Mouse (Mus musculus) intestine, embryonic 16.5 days (tissue): ENCODE measurements around the gene Ankrd52. TPM values are rescaled to one million over a fixed set of nuclear protein-coding genes. Genes with fewer than 3 reads are reported as not detected.
"Not testable (repeated sequence)": the region's sequence is repeated elsewhere in the genome, so short reads cannot be mapped to it uniquely, and the experiment has no call there.

Experiments
- ATAC-seq: fragments of 200-750 bp; cut with Nextera tagmentation; 2 replicates; pipeline ENCODE4 v1.8.0; 2017; ENCODE audit warnings: moderate TSS enrichment, moderate library complexity
- H3K27ac ChIP-seq: fragments of 300-500 bp; sonication (generic); 2 replicates; pipeline ENCODE4 v1.5.1; 2014; ENCODE audit warnings: mild to moderate bottlenecking, low read length
- H3K27me3 ChIP-seq: fragments of 300-500 bp; sonication (generic); replicated peaks from 2 replicates; pipeline ENCODE4 v1.6.1; 2014; ENCODE audit warnings: low read length, control low read depth, mixed read lengths; ENCODE audit not compliant: control insufficient read depth, insufficient read depth
- H3K36me3 ChIP-seq: fragments of 300-500 bp; sonication (generic); 2 replicates; pipeline ENCODE4 v1.6.1; 2014; ENCODE audit warnings: low read length, control low read depth; ENCODE audit not compliant: control insufficient read depth, insufficient read depth
- H3K4me1 ChIP-seq: fragments of 300-500 bp; sonication (generic); 2 replicates; pipeline ENCODE4 v1.6.1; 2014; ENCODE audit warnings: low read length, control low read depth, mixed read lengths; ENCODE audit not compliant: control insufficient read depth, insufficient read depth
- H3K4me2 ChIP-seq: fragments of 300-500 bp; sonication (generic); 2 replicates; pipeline ENCODE4 v1.6.1; 2014; ENCODE audit warnings: low read depth, low read length, control low read depth
- H3K4me3 ChIP-seq: fragments of 300-500 bp; sonication (generic); 2 replicates; pipeline ENCODE4 v1.5.1; 2014; ENCODE audit warnings: mild to moderate bottlenecking, low read length
- H3K9ac ChIP-seq: fragments of 300-500 bp; sonication (generic); 2 replicates; pipeline ENCODE4 v1.6.1; 2014; ENCODE audit warnings: low read depth, low read length
- H3K9me3 ChIP-seq: fragments of 300-500 bp; sonication (generic); 2 replicates; pipeline ENCODE4 v1.6.1; 2016; ENCODE audit warnings: low read length, control low read depth; ENCODE audit not compliant: control insufficient read depth
- WGBS: fragments of 180-500 bp; shearing (Covaris S2); extraction: QIAGEN DNeasy Blood & Tissue Kit; methylation state at CpG from one replicate; pipeline ENCODE4 v1.1.7; 2014; 5-methylcytosine and 5-hydroxymethylcytosine counted together
- polyA plus RNA-seq: library from polyadenylated mRNA; unstranded; fragments of >200 nt; fragmentation: Nextera tagmentation; extraction: Ambion mirVana; gene quantifications from 2 replicates; pipeline ENCODE4 v1.2.1, GENCODE M21; 2015

Ankrd52 gene
- polyA plus RNA-seq: 6.7 and 7.2 TPM in 2 replicates

DNA sequence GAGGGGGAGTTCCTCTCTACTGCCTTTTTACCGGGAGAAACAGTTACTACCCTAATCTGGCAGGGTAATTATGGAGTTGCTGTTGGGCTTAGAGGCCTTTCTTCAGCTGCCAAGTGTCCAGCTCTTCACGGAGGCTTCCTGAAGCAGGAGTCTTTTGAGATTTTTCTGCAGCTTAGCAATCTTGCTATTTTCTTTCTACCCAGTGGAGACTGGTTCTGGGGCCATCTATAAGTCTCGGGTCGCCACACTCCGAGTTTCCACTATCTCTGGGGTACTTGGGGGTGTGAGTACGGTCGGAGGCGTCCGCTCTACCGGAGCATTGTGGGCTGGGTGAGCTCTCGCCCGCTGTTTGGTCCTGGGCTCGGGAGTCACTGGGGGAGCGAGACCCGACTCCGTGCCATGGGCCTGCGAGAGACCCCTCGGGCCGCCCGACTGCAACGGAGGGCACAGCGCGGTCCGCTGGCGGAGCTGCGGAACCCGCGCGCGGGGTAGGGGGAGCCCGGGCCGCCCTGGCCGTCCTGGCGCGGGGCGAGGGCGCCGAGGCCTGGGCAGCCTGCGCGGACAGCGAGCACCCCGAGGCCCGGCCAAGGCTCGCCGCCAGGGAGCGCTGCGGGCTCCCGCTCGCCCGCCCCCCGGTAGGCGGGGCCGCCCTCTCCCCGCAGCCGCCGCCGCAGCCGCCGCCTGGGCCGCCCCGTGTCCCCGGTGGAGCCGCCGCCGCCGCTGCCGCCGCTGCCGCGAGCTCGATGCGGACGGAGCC, at the start of gene Ankrd52:
TSS of gene Ankrd52 (plus strand) at position 661 of the 757 bp plus-strand sequence.
- Histone ChIP-seq H3K27me3 (no peaks in the 10 kb centered on the region), H3K27ac (peak within 1 kb of the TSS; percentile 93), H3K36me3 (peaks cover under 1% of the 10 kb centered on the region), H3K9me3 (no peaks in the 10 kb centered on the region), H3K4me1 (peaks cover 13% of the 10 kb centered on the region), H3K9ac (peak within 1 kb of the TSS; percentile 99), H3K4me2 (peak within 1 kb of the TSS; percentile 85), H3K4me3 (peak within 1 kb of the TSS; percentile 75)
- ATAC-seq: peak; percentile 95
- whole genome bisulfite sequencing: under 1% methylated on average over 69 of the region's 73 CpGs

DNA sequence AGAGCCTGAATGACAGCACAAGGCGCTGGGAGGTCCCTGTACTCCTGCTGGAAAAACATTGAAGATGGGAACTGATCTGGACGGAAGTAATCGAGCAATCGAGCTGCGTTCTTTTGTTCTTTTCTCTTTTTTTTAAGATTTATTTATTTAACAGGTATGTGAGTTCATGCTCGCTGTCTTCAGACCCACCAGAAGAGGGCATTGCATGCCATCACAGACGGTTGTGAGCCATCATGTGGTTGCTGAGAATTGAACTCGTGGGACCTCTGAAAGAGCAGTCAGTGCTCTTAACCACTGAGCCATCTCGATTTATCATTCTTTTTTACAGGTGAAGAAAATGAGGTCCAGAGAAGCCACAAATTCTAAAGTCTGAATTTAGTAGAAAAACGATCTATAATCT, 49.3 kb upstream of the Ankrd52 start:
- peaks cover 25% of the 10 kb centered on the region for H3K36me3 ChIP-seq
- no peak for ATAC-seq

DNA sequence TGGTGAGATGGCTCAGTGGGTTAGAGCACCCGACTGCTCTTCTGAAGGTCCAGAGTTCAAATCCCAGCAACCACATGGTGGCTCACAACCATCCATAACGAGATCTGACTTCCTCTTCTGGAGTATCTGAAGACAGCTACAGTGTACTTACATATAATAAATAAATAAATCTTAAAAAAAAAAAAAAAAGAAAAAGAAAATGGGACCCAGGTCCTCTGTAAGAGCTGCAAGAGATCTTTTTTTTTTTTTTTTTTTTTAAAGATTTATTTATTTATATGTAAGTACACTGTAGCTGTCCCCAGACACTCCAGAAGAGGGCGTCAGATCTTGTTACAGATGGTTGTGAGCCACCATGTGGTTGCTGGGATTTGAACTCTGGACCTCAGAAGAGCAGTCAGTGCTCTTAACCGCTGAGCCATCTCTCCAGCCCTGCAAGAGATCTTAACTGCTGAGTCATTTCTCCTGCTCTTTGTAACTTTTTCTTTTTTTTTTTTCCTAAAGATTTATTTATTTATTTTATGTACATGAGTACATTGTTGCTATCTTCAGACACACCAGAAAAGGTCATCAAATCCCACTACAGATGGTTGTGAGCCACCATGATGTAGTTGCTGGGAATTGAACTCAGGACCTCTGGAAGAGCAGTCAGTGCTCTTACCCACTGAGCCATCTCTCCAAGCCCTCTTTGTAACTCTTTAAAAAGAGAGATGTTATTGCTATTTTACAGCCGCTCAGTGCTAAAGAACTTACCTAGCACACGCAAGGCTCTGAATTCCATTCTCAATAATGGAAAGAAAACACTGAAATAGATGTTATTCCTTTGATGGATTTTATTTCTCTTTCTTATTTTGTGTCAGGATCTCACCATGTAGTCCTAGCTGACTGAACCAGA, 44.3 kb upstream of the Ankrd52 start:
- not testable (repeated sequence) for H3K36me3 ChIP-seq, H3K27me3 ChIP-seq, ATAC-seq, H3K9ac ChIP-seq, H3K4me3 ChIP-seq, H3K4me1 ChIP-seq, H3K9me3 ChIP-seq, H3K27ac ChIP-seq, H3K4me2 ChIP-seq
- WGBS: 81% methylated on average over 6 of the region's 6 CpGs

More for the DNA sequence above, 49.3 kb upstream of the Ankrd52 start:
- Histone ChIP-seq H3K9ac (no peak overlapping the region), H3K9me3 (no peaks in the 10 kb centered on the region), H3K4me3 (no peak overlapping the region), H3K4me1 (peaks cover 10% of the 10 kb centered on the region), H3K4me2 (no peak overlapping the region), H3K27ac (no peak overlapping the region), H3K27me3 (no peaks in the 10 kb centered on the region)
- WGBS: 87% methylated on average over 10 of the region's 10 CpGs

GRCm38 (mm10) chr10:128335582-128335981, 41.3 kb upstream of the Ankrd52 start:
- 0% methylated on average over 4 of the region's 4 CpGs for WGBS
- Histone ChIP-seq H3K9ac (no peak overlapping the region), H3K36me3 (no peaks in the 10 kb centered on the region), H3K4me1 (peaks cover 23% of the 10 kb centered on the region), H3K4me3 (no peak overlapping the region), H3K4me2 (no peak overlapping the region), H3K9me3 (no peaks in the 10 kb centered on the region), H3K27me3 (no peaks in the 10 kb centered on the region), H3K27ac (peak overlapping the region; percentile 89; the same call in 1 of the 2 replicates)
- ATAC-seq: no peak

GRCm38 (mm10) chr10:128336195-128336594, 40.7 kb upstream of the Ankrd52 start:
- Histone ChIP-seq H3K9ac (no peak overlapping the region), H3K4me3 (no peak overlapping the region), H3K4me1 (peaks cover 23% of the 10 kb centered on the region), H3K27ac (peak overlapping the region; percentile 89), H3K9me3 (no peaks in the 10 kb centered on the region), H3K4me2 (no peak overlapping the region), H3K36me3 (no peaks in the 10 kb centered on the region; the same call in 1 of the 2 replicates), H3K27me3 (no peaks in the 10 kb centered on the region)
- ATAC-seq: no peak
- WGBS: 80% methylated on average over 3 of the region's 3 CpGs

- H3K4me1 ChIP-seq: peaks cover 23% of the 10 kb centered on the region
- 64% methylated on average over 3 of the region's 3 CpGs for WGBS
- peak overlapping the region; percentile 95 for H3K4me3 ChIP-seq
- peak overlapping the region; percentile 68; the same call in 1 of the 2 replicates for H3K9ac ChIP-seq
- no peaks in the 10 kb centered on the region for H3K9me3 ChIP-seq
- peak overlapping the region; percentile 73 for H3K4me2 ChIP-seq
- H3K36me3 ChIP-seq: no peaks in the 10 kb centered on the region; the same call in 1 of the 2 replicates
- H3K27ac ChIP-seq: peak overlapping the region; percentile 89
- H3K27me3 ChIP-seq: no peaks in the 10 kb centered on the region
- ATAC-seq: no peak
Measured at GRCm38 (mm10) chr10:128336597-128336996, 40.3 kb upstream of the Ankrd52 start.

- peak within 1 kb of the TSS; percentile 88 for H3K9ac ChIP-seq
- peak within 1 kb of the TSS; percentile 95 for H3K4me3 ChIP-seq
- H3K9me3 ChIP-seq: no peaks in the 10 kb centered on the region
- WGBS: 1% methylated on average over 61 of the region's 61 CpGs
- H3K27ac ChIP-seq: peak within 1 kb of the TSS; percentile 98
- peaks cover 23% of the 10 kb centered on the region for H3K4me1 ChIP-seq
- peak; percentile 94 for ATAC-seq
- H3K36me3 ChIP-seq: no peaks in the 10 kb centered on the region; the same call in 1 of the 2 replicates
- H3K27me3 ChIP-seq: no peaks in the 10 kb centered on the region
- peak within 1 kb of the TSS; percentile 73 for H3K4me2 ChIP-seq
Measured at GRCm38 (mm10) chr10:128337306-128338181, 39.4 kb upstream of the Ankrd52 start, which contains the start of gene Cs. TSS of gene Cs (plus strand) at chr10:128337734.

DNA sequence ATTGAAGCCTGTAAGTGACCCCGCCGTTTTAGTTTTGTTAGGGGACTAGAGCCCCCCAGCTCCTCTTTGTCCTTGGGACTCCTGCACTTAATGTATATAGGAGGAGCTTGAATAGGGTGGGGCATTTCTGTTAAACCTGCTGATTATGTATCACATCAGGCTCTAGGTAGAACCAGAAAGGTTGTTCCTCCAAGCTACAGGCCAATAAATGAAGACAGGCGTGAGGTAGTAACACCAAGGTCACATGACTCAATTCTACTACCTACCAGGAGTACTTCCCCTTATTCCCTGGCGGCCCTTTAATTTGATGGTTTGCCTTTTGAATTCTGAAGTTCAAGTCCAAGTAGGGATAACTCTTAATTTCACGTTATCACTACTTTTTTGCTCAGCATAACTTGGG, 38.5 kb upstream of the Ankrd52 start:
- Histone ChIP-seq H3K9ac (peak overlapping the region; percentile 88), H3K4me2 (peak overlapping the region; percentile 69), H3K27ac (peak overlapping the region; percentile 98), H3K4me1 (peaks cover 23% of the 10 kb centered on the region), H3K27me3 (no peaks in the 10 kb centered on the region), H3K4me3 (peak overlapping the region; percentile 95), H3K9me3 (no peaks in the 10 kb centered on the region), H3K36me3 (no peaks in the 10 kb centered on the region; the same call in 1 of the 2 replicates)
- 19% methylated on average over 5 of the region's 5 CpGs for WGBS
- ATAC-seq: peak; percentile 51
